Mouse (Mus musculus) urinary bladder, adult 18-20 months (tissue): Measurements from ENCODE around the gene Eef1a1.
A peak's percentile ranks its signal among the peaks of the same experiment; 100 is the strongest.
"Not testable (repeated sequence)": the region's sequence is repeated elsewhere in the genome, so short reads cannot be mapped to it uniquely, and the experiment has no call there.

Experiments used
- DNase-seq, 2 experiments: peaks; one replicate each; pipeline ENCODE4 v3.0.0; 2022; ENCODE audit warnings: low spot score in 2 of 2, mixed read lengths in 2 of 2

The Eef1a1 gene

GRCm38 (mm10) chr9:78508106-78508786, 19.3 kb upstream of the Eef1a1 start:
- DNase-seq = peak in 1 of 2 experiments; percentile 7

- DNase-seq = no peak
Observed at GRCm38 (mm10) chr9:78506722-78507077, 17.7 kb upstream of the Eef1a1 start.

DNA sequence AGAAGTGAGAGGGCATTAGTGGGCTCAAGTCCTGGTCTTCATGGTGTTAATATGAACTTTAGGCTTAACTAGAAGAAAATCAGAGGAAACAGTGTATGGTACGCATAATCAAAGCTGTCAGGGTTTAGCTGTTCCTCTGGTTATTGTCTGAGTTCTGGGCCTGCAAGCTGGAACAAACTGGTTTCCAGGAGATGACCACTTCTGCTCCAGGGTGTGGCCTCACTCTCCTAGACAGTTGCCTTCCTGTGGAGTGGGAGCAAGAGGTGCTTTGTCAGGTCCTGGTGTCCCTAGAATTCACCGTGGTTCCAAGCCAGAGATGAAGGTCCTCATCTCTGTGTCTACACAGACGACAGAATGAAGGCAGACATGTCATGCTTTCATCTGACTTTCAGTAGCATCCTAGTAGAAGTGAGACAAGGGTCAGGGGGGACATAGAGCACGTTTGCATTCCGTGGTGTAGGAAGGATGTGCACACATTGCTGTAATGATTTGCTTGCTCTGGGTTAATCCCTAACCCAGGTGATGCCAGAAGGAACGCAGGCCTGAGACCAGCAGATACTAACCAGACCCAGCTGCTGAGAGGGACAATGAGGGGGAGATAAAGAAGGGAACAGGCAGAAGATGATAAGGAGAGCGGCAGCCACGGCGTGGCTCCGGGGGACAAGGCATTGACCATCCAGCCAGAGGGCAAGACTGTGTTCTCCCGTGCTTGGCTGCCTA, 17.2 kb upstream of the Eef1a1 start:
- DNase-seq = no peak

GRCm38 (mm10) chr9:78505223-78505622, 16.3 kb upstream of the Eef1a1 start:
- no peak for DNase-seq

- no peak for DNase-seq
Observed at GRCm38 (mm10) chr9:78504679-78505078, 15.7 kb upstream of the Eef1a1 start.

GRCm38 (mm10) chr9:78504133-78504532, 15.2 kb upstream of the Eef1a1 start:
- DNase-seq = no peak

DNA sequence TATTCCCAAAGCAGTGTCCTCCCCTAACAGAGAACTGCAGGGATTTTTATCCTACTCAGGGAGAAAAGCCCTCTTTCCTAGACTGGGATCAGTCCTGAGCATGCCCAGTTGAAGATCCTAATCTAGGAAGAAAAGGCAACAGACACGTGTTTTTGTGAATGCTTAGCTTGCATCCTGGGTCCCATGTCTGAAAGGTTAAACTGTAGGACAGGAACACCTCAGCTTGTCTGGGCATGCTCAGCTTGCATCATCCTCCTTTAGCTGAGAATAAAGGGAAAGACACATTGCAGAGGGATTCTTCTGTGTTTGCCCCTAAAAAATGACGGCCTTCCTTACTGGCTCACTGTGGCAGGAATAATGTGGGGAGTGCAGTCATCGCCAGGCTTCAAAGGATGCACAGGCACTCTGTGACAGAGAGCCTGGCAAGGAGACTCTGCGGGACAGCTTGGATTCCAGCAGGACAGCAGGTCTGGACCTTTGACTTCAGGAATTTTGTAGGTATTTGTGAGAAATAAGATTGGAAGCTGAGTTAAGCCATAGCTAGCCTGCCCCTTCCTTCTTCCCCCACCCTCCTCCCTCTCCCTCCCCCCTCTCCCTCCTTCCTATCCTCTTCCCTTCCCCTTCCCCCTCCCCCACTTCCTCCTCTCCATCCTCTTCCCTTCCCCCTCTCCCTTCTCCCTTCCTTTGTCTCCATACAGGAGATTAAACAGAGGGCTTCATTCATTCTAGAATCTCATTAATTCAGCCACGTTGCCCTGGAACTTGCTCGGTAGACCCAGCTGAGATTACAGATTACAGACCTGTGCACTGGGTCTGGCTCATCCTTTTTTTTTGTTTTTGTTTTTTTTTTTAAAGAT, 14.5 kb upstream of the Eef1a1 start:
- DNase-seq = no peak

GRCm38 (mm10) chr9:78501284-78501683, 12.3 kb upstream of the Eef1a1 start:
- no peak for DNase-seq

GRCm38 (mm10) chr9:78500386-78500785, 11.4 kb upstream of the Eef1a1 start:
- no peak for DNase-seq

DNA sequence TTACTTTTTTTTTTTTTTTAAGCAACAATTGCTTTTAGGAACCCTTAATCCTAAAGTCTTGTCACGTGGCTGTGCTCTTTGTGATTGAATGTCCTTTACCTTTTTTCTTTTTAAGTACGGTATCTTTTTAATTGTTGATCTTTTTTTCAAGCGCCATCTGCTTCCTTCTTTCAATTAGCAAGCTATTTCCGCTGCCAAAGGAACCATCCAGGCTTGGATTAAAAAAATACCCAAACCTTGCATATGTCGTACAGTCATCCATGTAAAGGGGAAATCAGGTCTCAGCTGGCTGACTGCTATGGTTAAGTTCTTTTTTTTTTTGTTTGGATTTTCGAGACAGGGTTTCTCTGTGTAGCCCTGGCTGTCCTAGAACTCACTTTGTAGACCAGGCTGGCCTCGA, 4.2 kb upstream of the Eef1a1 start:
- DNase-seq = no peak

GRCm38 (mm10) chr9:78492254-78492653, 3.3 kb upstream of the Eef1a1 start:
- DNase-seq = no peak

DNA sequence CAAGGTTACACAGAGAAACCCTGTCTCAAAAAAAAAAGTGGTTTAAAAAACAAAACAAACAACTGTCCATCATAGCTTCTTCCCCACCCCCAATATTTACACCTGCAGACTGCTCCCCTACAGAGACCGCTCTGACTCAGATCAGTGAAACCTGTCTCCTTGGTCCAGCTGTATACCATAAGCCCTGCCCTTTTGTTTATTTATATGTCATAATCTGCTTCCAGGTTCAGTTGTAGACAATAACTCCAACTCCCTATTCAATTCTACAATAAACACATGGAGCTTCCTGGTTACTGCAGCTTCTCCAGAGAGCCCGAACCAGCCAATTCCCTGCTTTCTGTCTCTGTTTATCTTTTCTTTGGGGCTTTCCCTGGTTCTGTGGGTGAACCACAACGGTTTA, 2.2 kb upstream of the Eef1a1 start:
- no peak for DNase-seq

DNA sequence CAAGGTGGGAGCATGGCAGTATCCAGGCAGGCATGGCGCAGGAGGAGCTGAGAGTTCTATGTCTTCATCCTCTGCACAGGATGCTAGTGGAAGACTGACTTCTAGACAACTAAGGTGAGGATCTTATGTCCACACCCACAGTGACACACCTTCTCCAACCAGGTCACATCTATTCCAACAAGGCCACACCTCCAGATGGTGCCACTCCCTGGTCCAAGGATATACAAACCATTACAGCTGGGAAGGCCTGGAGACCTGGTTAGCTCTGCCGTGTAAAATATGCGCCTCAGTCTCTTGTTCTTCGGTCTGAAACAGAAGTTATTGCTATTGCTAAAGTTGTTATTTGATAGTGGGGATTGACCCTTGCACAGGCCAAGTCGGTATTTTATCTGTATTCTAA, 930 bp downstream of the Eef1a1 start:
- not testable (repeated sequence) for DNase-seq

GRCm38 (mm10) chr9:78484660-78485059, 4.3 kb downstream of the Eef1a1 start:
- DNase-seq = no peak

DNA sequence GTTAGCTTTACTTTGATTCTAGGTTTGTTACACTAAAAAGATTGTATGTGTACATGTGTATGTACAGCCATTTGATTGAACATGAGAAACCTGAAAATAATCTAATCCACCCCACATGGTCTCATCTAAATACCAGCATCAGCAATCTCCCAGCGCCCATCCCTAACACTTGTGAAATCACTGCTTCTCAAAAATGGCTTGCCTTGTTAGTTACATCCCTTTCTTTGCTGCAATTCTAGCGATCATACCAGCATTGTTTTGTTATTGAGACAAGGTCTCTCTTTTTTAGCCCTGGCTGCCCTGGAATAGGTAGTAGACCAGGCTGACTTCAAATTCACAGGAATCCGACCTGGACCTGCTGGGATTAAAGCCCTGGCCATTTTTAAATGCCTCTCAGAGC, 6.6 kb downstream of the Eef1a1 start:
- no peak for DNase-seq

DNA sequence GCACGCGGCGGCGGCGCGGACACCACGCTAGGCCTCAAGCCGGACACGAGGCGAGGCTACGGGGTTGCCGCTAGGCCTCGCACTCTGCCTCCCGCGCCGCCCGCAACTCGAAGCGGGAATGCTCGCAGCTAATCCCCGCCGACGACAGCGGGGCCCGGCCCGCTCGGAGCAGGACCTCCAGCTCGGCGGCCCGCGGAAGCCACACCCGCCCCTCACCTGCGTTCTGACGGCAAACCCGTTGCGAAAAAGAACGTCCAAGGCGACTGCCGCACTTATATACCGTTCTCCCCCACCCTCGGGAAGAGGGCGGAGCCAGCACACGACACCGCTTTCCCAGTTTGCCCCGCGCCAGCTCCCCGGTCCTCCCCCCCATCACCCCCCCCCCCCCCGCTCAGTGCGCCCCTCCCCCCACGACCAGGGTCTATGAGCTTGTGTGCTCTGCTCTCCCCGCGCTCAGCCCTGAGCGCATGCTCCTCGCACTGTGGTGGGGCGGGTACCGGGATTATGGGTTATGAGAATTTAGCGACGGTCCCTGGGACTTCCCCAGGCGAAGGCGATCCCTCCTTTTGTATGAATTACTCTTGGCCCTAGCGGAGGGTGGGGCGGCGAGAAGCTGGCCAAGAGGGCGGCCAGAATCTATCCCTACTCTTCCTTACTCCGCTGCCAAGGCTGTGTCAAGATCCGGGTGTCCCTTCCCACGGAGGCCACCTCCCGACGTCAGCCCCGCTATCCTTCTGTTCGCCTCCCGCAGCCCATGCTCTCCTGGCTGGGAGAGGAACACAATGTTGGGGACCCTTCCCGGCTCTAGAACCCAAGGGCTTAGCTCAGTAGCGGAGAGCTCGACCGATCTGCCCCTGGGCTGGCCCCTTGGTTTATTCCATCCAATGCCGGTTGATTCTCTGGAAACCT, 7.3 kb downstream of the Eef1a1 start:
- peak; percentile 93 to 96 for DNase-seq

GRCm38 (mm10) chr9:78480706-78481358, 8.1 kb downstream of the Eef1a1 start:
- DNase-seq = peak; percentile 65 to 71

GRCm38 (mm10) chr9:78480227-78480626, 8.7 kb downstream of the Eef1a1 start:
- DNase-seq = not testable (repeated sequence)

GRCm38 (mm10) chr9:78479308-78479707, 9.6 kb downstream of the Eef1a1 start:
- DNase-seq = not testable (repeated sequence)

DNA sequence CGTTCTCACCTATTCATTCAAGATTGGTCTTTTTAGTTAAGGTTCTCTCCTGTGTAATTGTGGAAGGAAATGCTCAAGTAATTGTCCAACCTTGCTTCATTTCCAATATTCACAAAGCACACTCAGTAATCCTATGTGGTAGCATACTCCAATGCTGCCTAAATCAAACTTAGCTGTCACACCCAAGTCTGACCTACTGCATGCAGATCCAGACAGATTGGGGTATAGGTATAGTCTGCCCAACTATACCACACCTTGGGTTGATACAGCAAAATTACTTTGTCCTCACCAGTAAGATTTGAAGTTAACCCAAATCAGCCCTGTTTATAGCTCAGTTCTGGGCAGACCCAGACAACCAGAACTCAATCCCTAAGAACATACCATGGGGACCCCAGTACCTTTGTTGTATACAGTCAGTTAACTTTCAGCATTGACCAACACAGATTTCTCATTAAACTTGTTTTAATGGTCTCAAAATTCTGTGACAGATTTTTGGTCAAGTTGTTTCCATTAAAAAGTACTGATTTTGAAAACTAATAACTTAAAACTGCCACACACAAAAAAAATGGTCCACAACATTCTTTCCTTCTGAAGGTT, 10.8 kb downstream of the Eef1a1 start:
- not testable (repeated sequence) for DNase-seq
